Mouse (Mus musculus): Measurements from ENCODE around the gene B4galt1.

B4galt1 gene

GRCm38 (mm10) chr4:40872129-40872528 lies 18.3 kb upstream of the B4galt1 start:
- no peak for DNase-seq (ENCODE audit: low read depth in 1 of 2, low spot score in 2 of 2)

- no peak for DNase-seq (ENCODE audit: low read depth in 1 of 2, low spot score in 2 of 2)
These were observed 16.4 kb upstream of the B4galt1 start for GRCm38 (mm10) chr4:40870206-40870605.

- DNase-seq (ENCODE audit: low read depth in 1 of 2, low spot score in 2 of 2): no peak
These were observed 14.9 kb upstream of the B4galt1 start for GRCm38 (mm10) chr4:40868554-40869232.

GRCm38 (mm10) chr4:40864361-40864760 lies 10.6 kb upstream of the B4galt1 start:
- DNase-seq (ENCODE audit: low read depth in 1 of 2, low spot score in 2 of 2): no peak

- no peak for DNase-seq (ENCODE audit: low read depth in 1 of 2, low spot score in 2 of 2)
These were observed 9.5 kb upstream of the B4galt1 start for GRCm38 (mm10) chr4:40863340-40863739.

GRCm38 (mm10) chr4:40861131-40861530 lies 7.3 kb upstream of the B4galt1 start:
- DNase-seq (ENCODE audit: low read depth in 1 of 2, low spot score in 2 of 2): no peak

GRCm38 (mm10) chr4:40857824-40858346 lies 4.1 kb upstream of the B4galt1 start:
- no peak for DNase-seq (ENCODE audit: low read depth in 1 of 2, low spot score in 2 of 2)

- DNase-seq (ENCODE audit: low read depth in 1 of 2, low spot score in 2 of 2): no peak
These were observed 2.8 kb upstream of the B4galt1 start for GRCm38 (mm10) chr4:40856571-40856970.

- no peak for DNase-seq (ENCODE audit: low read depth in 1 of 2, low spot score in 2 of 2)
These were observed 655 bp upstream of the B4galt1 start for GRCm38 (mm10) chr4:40854387-40854933.

GRCm38 (mm10) chr4:40852861-40853564 lies 792 bp downstream of the B4galt1 start:
- DNase-seq (ENCODE audit: low read depth in 1 of 2, low spot score in 2 of 2): no peak

- DNase-seq (ENCODE audit: low read depth in 1 of 2, low spot score in 2 of 2): no peak
These were observed 1.5 kb downstream of the B4galt1 start for GRCm38 (mm10) chr4:40852249-40852781.

GRCm38 (mm10) chr4:40851763-40852248 lies 2.0 kb downstream of the B4galt1 start:
- DNase-seq (ENCODE audit: low read depth in 1 of 2, low spot score in 2 of 2): no peak

GRCm38 (mm10) chr4:40851031-40851762 lies 2.6 kb downstream of the B4galt1 start:
- no peak for DNase-seq (ENCODE audit: low read depth in 1 of 2, low spot score in 2 of 2)

- DNase-seq (ENCODE audit: low read depth in 1 of 2, low spot score in 2 of 2): no peak
These were observed 3.2 kb downstream of the B4galt1 start for GRCm38 (mm10) chr4:40850582-40850981.

- no peak for DNase-seq (ENCODE audit: low read depth in 1 of 2, low spot score in 2 of 2)
These were observed 4.3 kb downstream of the B4galt1 start for GRCm38 (mm10) chr4:40849518-40849917.

- no peak for DNase-seq (ENCODE audit: low read depth in 1 of 2, low spot score in 2 of 2)
These were observed 5.6 kb downstream of the B4galt1 start for GRCm38 (mm10) chr4:40848246-40848645.

GRCm38 (mm10) chr4:40847160-40847559 lies 6.6 kb downstream of the B4galt1 start:
- no peak for DNase-seq (ENCODE audit: low read depth in 1 of 2, low spot score in 2 of 2)

- DNase-seq (ENCODE audit: low read depth in 1 of 2, low spot score in 2 of 2): no peak
These were observed 7.5 kb downstream of the B4galt1 start for GRCm38 (mm10) chr4:40846143-40846931.

- DNase-seq (ENCODE audit: low read depth in 1 of 2, low spot score in 2 of 2): no peak
These were observed 8.7 kb downstream of the B4galt1 start for GRCm38 (mm10) chr4:40844811-40845751.
